Mouse (Mus musculus) bone marrow, adult 2 months (tissue): ENCODE data around the gene Gbp7.
"Not testable (repeated sequence)": the region's sequence is repeated elsewhere in the genome, so short reads cannot be mapped to it uniquely, and the experiment has no call there.

Experiments used
- CTCF ChIP-seq: fragments of 200-500 bp; IDR thresholded peaks from 2 replicates; pipeline ENCODE4 v1.5.1; 2011; ENCODE audit warnings: low read length, control low read depth; ENCODE audit not compliant: control insufficient read depth, insufficient read depth
- POLR2A ChIP-seq: fragments of 200-500 bp; IDR thresholded peaks from 2 replicates; pipeline ENCODE4 v1.6.1; 2011; ENCODE audit warnings: low read depth, mild to moderate bottlenecking, control low read depth, low read length, borderline replicate concordance; ENCODE audit not compliant: control insufficient read depth

DNA sequence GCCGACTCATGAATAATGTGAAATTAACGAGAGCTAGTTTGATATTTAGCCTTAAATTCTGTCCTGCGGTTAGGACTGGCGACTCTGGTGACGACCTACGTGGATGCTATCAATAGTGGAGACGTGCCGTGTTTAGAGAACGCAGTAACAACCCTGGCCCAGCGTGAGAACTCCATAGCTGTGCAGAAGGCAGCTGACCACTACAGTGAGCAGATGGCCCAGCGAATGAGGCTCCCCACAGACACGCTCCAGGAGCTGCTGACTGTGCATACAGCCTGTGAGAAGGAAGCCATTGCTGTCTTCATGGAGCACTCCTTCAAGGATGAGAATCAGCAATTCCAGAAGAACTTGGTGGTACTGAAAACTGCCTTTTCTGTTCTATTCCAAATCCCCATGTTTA lies 12.6 kb downstream of the Gbp7 start:
- TF ChIP-seq POLR2A, CTCF: not testable (repeated sequence)
